Mouse (Mus musculus) liver, adult 2 months (tissue): ENCODE measurements around the gene Zfyve16. TPM values are rescaled to one million over a fixed set of nuclear protein-coding genes. Genes with fewer than 3 reads are reported as not detected.
A peak's percentile ranks its signal among the peaks of the same experiment; 100 is the strongest.

Experiments
- DNase-seq: peaks from one replicate; pipeline ENCODE4 v3.0.0-alpha.2; 2011; ENCODE audit warnings: low read depth, low spot score; ENCODE audit errors: extremely low read depth
- H3K27ac ChIP-seq: fragments of 200-500 bp; replicated peaks from 2 replicates; pipeline ENCODE4 v1.5.1; 2012; ENCODE audit warnings: low read depth, mild to moderate bottlenecking, control low read depth, inconsistent platforms, low read length; ENCODE audit not compliant: insufficient read depth
- H3K27me3 ChIP-seq: fragments of 200-500 bp; 2 replicates; pipeline ENCODE4 v1.6.1; 2012; ENCODE audit warnings: mild to moderate bottlenecking, moderate library complexity, low read length, inconsistent platforms; ENCODE audit not compliant: control insufficient read depth, insufficient read depth
- H3K36me3 ChIP-seq: fragments of 200-500 bp; 2 replicates; pipeline ENCODE4 v1.6.1; 2012; ENCODE audit warnings: low read length, inconsistent platforms; ENCODE audit not compliant: control insufficient read depth, insufficient read depth
- H3K4me1 ChIP-seq: fragments of 200-500 bp; 2 replicates; pipeline ENCODE4 v1.6.1; 2011; ENCODE audit warnings: low read length; ENCODE audit not compliant: control insufficient read depth, insufficient read depth
- H3K4me3 ChIP-seq: fragments of 200-500 bp; 2 replicates; pipeline ENCODE4 v1.5.1; 2011; ENCODE audit warnings: low read depth, mild to moderate bottlenecking, control low read depth, low read length, moderate library complexity; ENCODE audit not compliant: insufficient read depth
- H3K79me2 ChIP-seq: fragments of 200-500 bp; 2 replicates; pipeline ENCODE4 v1.6.1; 2012; ENCODE audit warnings: inconsistent platforms, mild to moderate bottlenecking, low read length, moderate library complexity; ENCODE audit not compliant: control insufficient read depth, insufficient read depth
- H3K9ac ChIP-seq: fragments of 200-500 bp; 2 replicates; pipeline ENCODE4 v1.6.1; 2012; ENCODE audit warnings: low read depth, mild to moderate bottlenecking, control low read depth, inconsistent platforms, low read length
- CTCF ChIP-seq: fragments of 200-500 bp; IDR thresholded peaks from 2 replicates; pipeline ENCODE4 v1.5.1; 2011; ENCODE audit warnings: low read depth, low read length, control low read depth
- POLR2A ChIP-seq: fragments of 200-500 bp; IDR thresholded peaks from 2 replicates; pipeline ENCODE4 v1.6.1; 2011; ENCODE audit warnings: low read length, control low read depth; ENCODE audit not compliant: insufficient read depth; ENCODE audit errors: extremely low read depth
- WGBS: fragments of 180-500 bp; shearing (Covaris S2); methylation state at CpG from one replicate; pipeline ENCODE4 v1.1.7; 2018; 5-methylcytosine and 5-hydroxymethylcytosine counted together
- polyA plus RNA-seq: library from polyadenylated mRNA; depleted of rRNA; stranded (reverse); fragments of >200 nt; gene quantifications from 2 replicates; pipeline ENCODE4 v1.2.3, GENCODE M21; 2012; rRNA removed
- total RNA-seq: library from RNA; depleted of rRNA; stranded (reverse); fragments of >200 nt; gene quantifications from 2 replicates; pipeline ENCODE4 v1.2.3, GENCODE M21; 2014; rRNA removed

Gene Zfyve16
- total and polyA plus RNA-seq, 2 experiments = 0.97 to 7.8 TPM

GRCm38 (mm10) chr13:92464698-92465097 is 66.0 kb downstream of the Zfyve16 start:
- Histone ChIP-seq H3K79me2 (no peaks in the 10 kb centered on the region), H3K27ac (no peak overlapping the region), H3K9ac (no peak overlapping the region), H3K36me3 (0 out of 2 replicates have a peak, but pooled peaks cover 2% of the 10 kb centered on the region), H3K4me3 (no peak overlapping the region), H3K4me1 (peaks cover 9% of the 10 kb centered on the region; the same call in 1 of the 2 replicates), H3K27me3 (no peaks in the 10 kb centered on the region)
- peak; percentile 25 for DNase-seq
- WGBS = 67% methylated on average over 3 of the region's 3 CpGs
- TF ChIP-seq CTCF (no peak), POLR2A (no peak)

- no peaks in the 10 kb centered on the region for H3K27me3 ChIP-seq
- no peaks in the 10 kb centered on the region for H3K79me2 ChIP-seq
- TF ChIP-seq POLR2A (no peak), CTCF (no peak)
- no peaks in the 10 kb centered on the region for H3K36me3 ChIP-seq
- no peak overlapping the region for H3K9ac ChIP-seq
- no peaks in the 10 kb centered on the region for H3K4me1 ChIP-seq
- WGBS = 94% methylated on average over 7 of the region's 7 CpGs
- H3K27ac ChIP-seq = no peak overlapping the region
- H3K4me3 ChIP-seq = no peak overlapping the region
- DNase-seq = no peak
These were observed 83.8 kb downstream of the Zfyve16 start for GRCm38 (mm10) chr13:92446872-92447271.

- H3K4me3 ChIP-seq = no peak overlapping the region
- no peak for DNase-seq
- no peak overlapping the region for H3K27ac ChIP-seq
- no peak overlapping the region for H3K9ac ChIP-seq
- WGBS = 72% methylated on average over 13 of the region's 13 CpGs
- H3K79me2 ChIP-seq = no peaks in the 10 kb centered on the region
- no peaks in the 10 kb centered on the region for H3K4me1 ChIP-seq
- no peaks in the 10 kb centered on the region for H3K36me3 ChIP-seq
- H3K27me3 ChIP-seq = peaks cover 3% of the 10 kb centered on the region
- TF ChIP-seq CTCF (no peak), POLR2A (no peak)
These were observed 90.4 kb downstream of the Zfyve16 start for GRCm38 (mm10) chr13:92440286-92440685.

GRCm38 (mm10) chr13:92438656-92439055 is 92.0 kb downstream of the Zfyve16 start:
- TF ChIP-seq POLR2A = no peak
- Histone ChIP-seq H3K4me3 (no peak overlapping the region), H3K4me1 (no peaks in the 10 kb centered on the region), H3K79me2 (no peaks in the 10 kb centered on the region), H3K27ac (no peak overlapping the region), H3K27me3 (peaks cover 3% of the 10 kb centered on the region), H3K36me3 (no peaks in the 10 kb centered on the region), H3K9ac (no peak overlapping the region)
- no peak for DNase-seq
- WGBS = 85% methylated on average over 10 of the region's 10 CpGs

Other genes with a start within 250 kb of the Zfyve16 start
- gene Gm20379, start 224.9 kb downstream of the Zfyve16 start, total RNA-seq = not detected in 2 replicates
- not detected in 2 replicates for gene Gm20379, start 224.9 kb downstream of the Zfyve16 start, polyA plus RNA-seq
- gene Dhfr, start 176.1 kb downstream of the Zfyve16 start, total RNA-seq = 17.1 and 17.5 TPM in 2 replicates
- 4.6 and 6.0 TPM in 2 replicates for gene Dhfr, start 176.1 kb downstream of the Zfyve16 start, polyA plus RNA-seq
- gene Msh3, start 175.9 kb downstream of the Zfyve16 start, total RNA-seq = 16.9 TPM in 2 replicates
- 2.7 and 3.0 TPM in 2 replicates for gene Msh3, start 175.9 kb downstream of the Zfyve16 start, polyA plus RNA-seq
- gene Ankrd34b, start 105.0 kb downstream of the Zfyve16 start, total RNA-seq = not detected in 2 replicates
- gene Ankrd34b, start 105.0 kb downstream of the Zfyve16 start, polyA plus RNA-seq = not detected in 2 replicates
- gene Fam151b, start 46.9 kb downstream of the Zfyve16 start, total RNA-seq = 8.7 and 9.3 TPM in 2 replicates
- gene Fam151b, start 46.9 kb downstream of the Zfyve16 start, polyA plus RNA-seq = 2.7 and 3.4 TPM in 2 replicates
- gene Spz1, start 45.3 kb upstream of the Zfyve16 start, total RNA-seq = not detected in 2 replicates
- gene Spz1, start 45.3 kb upstream of the Zfyve16 start, polyA plus RNA-seq = not detected in 2 replicates
- 18.0 and 24.1 TPM in 2 replicates for gene Serinc5, start 80.2 kb upstream of the Zfyve16 start, total RNA-seq
- gene Serinc5, start 80.2 kb upstream of the Zfyve16 start, polyA plus RNA-seq = 10.9 and 14.3 TPM in 2 replicates